ENCODE assay signal across 8 mouse cellular contexts in genomic region chr14:34673395-34674228, GRCm38 (mm10). TPM values are rescaled to one million over a fixed set of nuclear protein-coding genes. Genes with fewer than 3 reads are reported as not detected.
DNase-seq lines count a peak whose midpoint lies in the region; ATAC-seq lines count a peak whose summit lies in the region.

Gene Wapl, plus strand, starts transcription at chr14:34673928.

- peak within 1 kb of the TSS; percentile 98 for H3K9ac ChIP-seq in heart, embryonic 13.5 days
- H3K9ac ChIP-seq in liver, embryonic 12.5 days = peak within 1 kb of the TSS; percentile 100
- peak within 1 kb of the TSS; percentile 95 for H3K9ac ChIP-seq in stomach, embryonic 15.5 days

- peak within 1 kb of the TSS; percentile 94 for H3K4me2 ChIP-seq in heart, embryonic 13.5 days
- peak within 1 kb of the TSS; percentile 76 for H3K4me2 ChIP-seq in liver, embryonic 12.5 days
- H3K4me2 ChIP-seq in stomach, embryonic 15.5 days = peak within 1 kb of the TSS; percentile 62

- H3K27ac ChIP-seq in brown adipose tissue, adult 24 weeks (replicated peaks; ENCODE audit: low read depth, low read length) = peak within 1 kb of the TSS; percentile 86
- peak within 1 kb of the TSS; percentile 90 for H3K27ac ChIP-seq in heart, embryonic 13.5 days (replicated peaks)
- H3K27ac ChIP-seq in liver, embryonic 12.5 days = peak within 1 kb of the TSS; percentile 98
- peak within 1 kb of the TSS; percentile 94 for H3K27ac ChIP-seq in stomach, embryonic 15.5 days

- DNase-seq in CD4-positive, CD25-positive, alpha-beta regulatory T cell, adult 2 months (ENCODE audit: low read depth, low spot score) = peak; percentile 98
- DNase-seq in fat pad, adult 2 months (ENCODE audit: extremely low read depth, low read depth, low spot score) = peak; percentile 56
- peak; percentile 99 for DNase-seq in kidney, postnatal 10 days
- DNase-seq in natural killer cell, adult 2 months (ENCODE audit: low spot score in 2 of 2) = peak; percentile 90 to 91

- H3K4me1 ChIP-seq in brown adipose tissue, adult 24 weeks (ENCODE audit: control insufficient read depth, insufficient read depth, insufficient read length, low read length) = no peaks in the 10 kb centered on the region
- H3K4me1 ChIP-seq in heart, embryonic 13.5 days = peaks cover 29% of the 10 kb centered on the region
- peaks cover 58% of the 10 kb centered on the region for H3K4me1 ChIP-seq in liver, embryonic 12.5 days
- H3K4me1 ChIP-seq in stomach, embryonic 15.5 days = no peaks in the 10 kb centered on the region

- peak within 1 kb of the TSS; percentile 95 for H3K4me3 ChIP-seq in brown adipose tissue, adult 24 weeks (ENCODE audit: insufficient read depth, low read depth, low read length)
- peak within 1 kb of the TSS; percentile 97 for H3K4me3 ChIP-seq in heart, embryonic 13.5 days
- peak within 1 kb of the TSS; percentile 99 for H3K4me3 ChIP-seq in liver, embryonic 12.5 days
- peak within 1 kb of the TSS; percentile 100 for H3K4me3 ChIP-seq in stomach, embryonic 15.5 days (replicated peaks)

- peak; percentile 96 for ATAC-seq in heart, embryonic 13.5 days (ENCODE audit: extremely low read depth, insufficient number of reproducible peaks, low FRiP score, low TSS enrichment)
- peak; percentile 96 for ATAC-seq in liver, embryonic 12.5 days
- ATAC-seq in stomach, embryonic 15.5 days (ENCODE audit: insufficient read depth, low FRiP score, low read depth) = peak; percentile 98

- no peaks in the 10 kb centered on the region for H3K27me3 ChIP-seq in heart, embryonic 13.5 days (replicated peaks)
- H3K27me3 ChIP-seq in liver, embryonic 12.5 days (replicated peaks) = no peaks in the 10 kb centered on the region
- no peaks in the 10 kb centered on the region for H3K27me3 ChIP-seq in stomach, embryonic 15.5 days (replicated peaks)

- peaks cover 16% of the 10 kb centered on the region for H3K36me3 ChIP-seq in heart, embryonic 13.5 days
- peaks cover 16% of the 10 kb centered on the region for H3K36me3 ChIP-seq in liver, embryonic 12.5 days
- H3K36me3 ChIP-seq in stomach, embryonic 15.5 days = no peaks in the 10 kb centered on the region

- H3K9me3 ChIP-seq in heart, embryonic 13.5 days = no peaks in the 10 kb centered on the region
- H3K9me3 ChIP-seq in liver, embryonic 12.5 days (replicated peaks) = no peaks in the 10 kb centered on the region
- H3K9me3 ChIP-seq in stomach, embryonic 15.5 days = no peaks in the 10 kb centered on the region

- WGBS in heart, embryonic 13.5 days = under 1% methylated on average over 90 of the region's 90 CpGs
- WGBS in liver, embryonic 12.5 days (ENCODE audit: insufficient replicate concordance) = under 1% methylated on average over 82 of the region's 90 CpGs
- under 1% methylated on average over 90 of the region's 90 CpGs for WGBS in stomach, embryonic 15.5 days

RNA-seq across cellular contexts. Expression of gene Wapl, which starts in this region (rescaled TPM):
- 37.1 and 39.0 TPM in 2 replicates for polyA plus RNA-seq in brown adipose tissue, adult 24 weeks (2012; ENCODE audit: insufficient read depth, insufficient read length, missing spikeins)
- polyA plus RNA-seq in heart, embryonic 13.5 days (2015; fragmentation: Nextera tagmentation; extraction: Ambion mirVana) = 15.5 and 16.4 TPM in 2 replicates
- 43.8 and 46.4 TPM in 2 replicates for polyA plus RNA-seq in liver, embryonic 12.5 days (2016; fragmentation: Nextera tagmentation; extraction: Ambion mirVana)
- polyA plus RNA-seq in stomach, embryonic 15.5 days (2015; fragmentation: Nextera tagmentation; extraction: Ambion mirVana) = 28.5 and 28.8 TPM in 2 replicates

Comparison
In these comparisons a context has a peak if more than half of its experiments do, and no peak if none do; other contexts are left out.
1. Peak in every context shown above with its lines: DNase-seq, ATAC-seq, H3K4me3 ChIP-seq and H3K27ac ChIP-seq.